13 mouse cellular contexts compared by ENCODE assay signal in the genomic region with DNA sequence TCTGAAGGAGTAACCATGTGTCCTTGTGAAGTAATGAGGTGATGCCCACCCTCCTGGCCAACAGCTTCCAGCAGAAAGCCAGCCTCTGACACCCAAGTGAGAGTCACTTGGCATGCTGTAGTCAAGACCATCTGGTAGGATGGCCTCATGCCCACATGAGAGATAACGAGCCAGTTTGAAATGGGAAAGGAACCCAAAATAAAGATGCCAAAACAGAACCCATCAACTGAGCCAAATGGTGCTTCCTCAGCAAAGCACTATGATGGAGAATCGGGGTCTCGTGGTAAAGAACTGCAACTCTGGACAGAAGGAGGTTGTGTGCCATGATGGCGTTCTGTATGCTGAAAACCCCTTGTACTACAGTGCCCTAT. TPM values are rescaled to one million over a fixed set of nuclear protein-coding genes. Genes with fewer than 3 reads are reported as not detected.
DNase-seq lines count a peak whose midpoint lies in the region; ATAC-seq and TF ChIP-seq lines count a peak whose summit lies in the region.
"Had no signal": no experiment of that assay in that cellular context is flagged by ENCODE, and none has a peak within 500 bp of the region (broad histone marks: within the 10 kb centered on the region; RNA-seq: fewer than 3 reads in every experiment).

No protein-coding gene starts in this region.

- H3K4me1 ChIP-seq in stomach, postnatal 0 days (replicated peaks; ENCODE audit: control insufficient read depth, insufficient read depth) = no peaks in the 10 kb centered on the region

- WGBS in stomach, postnatal 0 days = 87% methylated on average over 4 of the region's 4 CpGs

- TF ChIP-seq EP300 in stomach, postnatal 0 days (optimal IDR thresholded peaks at IDR 0.05) = no peak

- no peak for TF ChIP-seq CTCF in stomach, postnatal 0 days (IDR thresholded peaks at IDR 0.05; ENCODE audit: low read depth)

- H3K9ac ChIP-seq in stomach, postnatal 0 days (ENCODE audit: low read length) = no peak overlapping the region
- H3K9ac ChIP-seq: hindbrain, embryonic 14.5 days; liver, postnatal 0 days had no signal

- no peak overlapping the region for H3K4me3 ChIP-seq in stomach, postnatal 0 days (ENCODE audit: low read depth, low read length)

- H3K36me3 ChIP-seq in stomach, postnatal 0 days (ENCODE audit: control insufficient read depth, insufficient read depth, low read length) = no peaks in the 10 kb centered on the region
- H3K36me3 ChIP-seq: G1E had no signal

- no peak for DNase-seq in frontal cortex, postnatal 10 days (ENCODE audit: low spot score in 2 of 2)
- DNase-seq in Muller cell, postnatal 12 days (ENCODE audit: inconsistent ontology term) = peak; percentile 25
- DNase-seq in cerebellum, adult 8-10 months = peak; percentile 87
- peak; percentile 67 to 76 for DNase-seq in layer of hippocampus, adult 8-10 months (ENCODE audit: low spot score in 2 of 2)
- DNase-seq in retina, embryonic 14.5 days (ENCODE audit: low spot score) = no peak
- DNase-seq in stomach, postnatal 0 days (ENCODE audit: low spot score) = no peak
- no peak for DNase-seq in thymus, postnatal 4 days
- DNase-seq: liver, postnatal 0 days; thymus, postnatal 14 days had no signal

- no peak overlapping the region for H3K4me2 ChIP-seq in stomach, postnatal 0 days (replicated peaks; ENCODE audit: low read depth)
- H3K4me2 ChIP-seq: hindbrain, embryonic 14.5 days had no signal

- H3K27ac ChIP-seq in stomach, postnatal 0 days (replicated peaks) = no peak overlapping the region
- H3K27ac ChIP-seq: hindbrain, embryonic 14.5 days had no signal

- ATAC-seq in frontal cortex, adult (ENCODE audit: low TSS enrichment) = peak; percentile 59
- no peak for ATAC-seq in stomach, postnatal 0 days (ENCODE audit: low FRiP score, low TSS enrichment)
- ATAC-seq: liver, postnatal 0 days had no signal

- H3K9me3 ChIP-seq in stomach, postnatal 0 days (ENCODE audit: control insufficient read depth, low read length) = no peaks in the 10 kb centered on the region

- H3K27me3 ChIP-seq in stomach, postnatal 0 days (ENCODE audit: control insufficient read depth, insufficient read depth, low read length) = no peaks in the 10 kb centered on the region

RNA-seq across cellular contexts. Expression of a gene that starts 51.3 kb away (rescaled TPM):
- total RNA-seq in layer of hippocampus, adult 8-10 months (2022) = 10 to 100 TPM; 48.6 to 70.5 (median 61.7) TPM
- 0.23 and 0.25 TPM in 2 replicates for polyA plus RNA-seq in stomach, postnatal 0 days (2015; fragmentation: Nextera tagmentation; extraction: Ambion mirVana)
- total RNA-seq: megakaryocyte-erythroid progenitor cell, adult 5-6 weeks had no signal
- polyA plus RNA-seq: G1E had no signal

Comparison
In these comparisons a context has a peak if more than half of its experiments do, and no peak if none do; other contexts are left out.
1. DNase-seq: peak in Muller cell, postnatal 12 days (single experiment), cerebellum, adult 8-10 months (single experiment) and layer of hippocampus, adult 8-10 months (2 of 2); none in frontal cortex, postnatal 10 days (0 of 2), retina, embryonic 14.5 days (single experiment), stomach, postnatal 0 days (single experiment) and thymus, postnatal 4 days (single experiment).